Mouse (Mus musculus): ENCODE results near the gene Tm2d3. TPM values are rescaled to one million over a fixed set of nuclear protein-coding genes. Genes with fewer than 3 reads are reported as not detected.
A peak's percentile ranks its signal among the peaks of the same experiment; 100 is the strongest.

The Tm2d3 gene
- total RNA-seq (2014; rRNA removed), result 69.0 and 84.4 TPM in 2 replicates
- 99.9 and 110 TPM in 2 replicates for polyA plus RNA-seq (2015; fragmentation: Nextera tagmentation; extraction: Ambion mirVana)

DNA sequence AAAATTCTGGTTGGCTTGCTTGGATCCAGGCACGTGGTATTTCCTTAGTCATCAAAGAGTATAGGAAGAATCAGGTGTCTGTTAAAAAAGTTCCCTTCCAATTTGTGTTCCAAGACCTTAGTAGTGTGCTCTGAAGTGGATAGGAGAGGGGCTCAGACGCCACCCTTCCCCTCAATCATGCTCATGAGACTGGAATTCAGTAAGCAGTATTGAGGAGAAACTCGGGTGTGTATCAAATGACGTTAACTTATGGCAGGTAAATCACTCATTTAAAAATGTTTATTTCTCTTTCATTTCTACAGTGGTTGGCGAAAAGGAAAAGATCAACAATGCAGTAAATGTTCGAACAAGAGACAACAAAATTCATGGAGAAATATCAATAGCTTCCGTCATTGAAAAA lies at the start of gene Tm2d3:
Gene Tm2d3 (plus strand): TSS at position 301 of the 400 bp plus-strand sequence.
- DNase-seq (ENCODE audit: low spot score), result no peak
- Histone ChIP-seq H3K4me2 (ENCODE audit: low read depth, low read length) (no peak within 1 kb of the TSS), H3K36me3 (ENCODE audit: insufficient read depth, low read length) (peaks cover 7% of the 10 kb centered on the region), H3K9ac (replicated peaks; ENCODE audit: low read length) (no peak within 1 kb of the TSS), H3K27me3 (ENCODE audit: insufficient read depth, low read length) (no peaks in the 10 kb centered on the region), H3K4me3 (ENCODE audit: low read length) (no peak within 1 kb of the TSS), H3K27ac (no peak within 1 kb of the TSS), H3K9me3 (ENCODE audit: low read length) (no peaks in the 10 kb centered on the region), H3K4me1 (ENCODE audit: insufficient read depth, low read length) (peaks cover 12% of the 10 kb centered on the region)
- 90% methylated on average over 7 of the region's 7 CpGs for WGBS
- TF ChIP-seq CTCF (IDR thresholded peaks at IDR 0.05; ENCODE audit: low read depth), result no peak
- ATAC-seq, result no peak

DNA sequence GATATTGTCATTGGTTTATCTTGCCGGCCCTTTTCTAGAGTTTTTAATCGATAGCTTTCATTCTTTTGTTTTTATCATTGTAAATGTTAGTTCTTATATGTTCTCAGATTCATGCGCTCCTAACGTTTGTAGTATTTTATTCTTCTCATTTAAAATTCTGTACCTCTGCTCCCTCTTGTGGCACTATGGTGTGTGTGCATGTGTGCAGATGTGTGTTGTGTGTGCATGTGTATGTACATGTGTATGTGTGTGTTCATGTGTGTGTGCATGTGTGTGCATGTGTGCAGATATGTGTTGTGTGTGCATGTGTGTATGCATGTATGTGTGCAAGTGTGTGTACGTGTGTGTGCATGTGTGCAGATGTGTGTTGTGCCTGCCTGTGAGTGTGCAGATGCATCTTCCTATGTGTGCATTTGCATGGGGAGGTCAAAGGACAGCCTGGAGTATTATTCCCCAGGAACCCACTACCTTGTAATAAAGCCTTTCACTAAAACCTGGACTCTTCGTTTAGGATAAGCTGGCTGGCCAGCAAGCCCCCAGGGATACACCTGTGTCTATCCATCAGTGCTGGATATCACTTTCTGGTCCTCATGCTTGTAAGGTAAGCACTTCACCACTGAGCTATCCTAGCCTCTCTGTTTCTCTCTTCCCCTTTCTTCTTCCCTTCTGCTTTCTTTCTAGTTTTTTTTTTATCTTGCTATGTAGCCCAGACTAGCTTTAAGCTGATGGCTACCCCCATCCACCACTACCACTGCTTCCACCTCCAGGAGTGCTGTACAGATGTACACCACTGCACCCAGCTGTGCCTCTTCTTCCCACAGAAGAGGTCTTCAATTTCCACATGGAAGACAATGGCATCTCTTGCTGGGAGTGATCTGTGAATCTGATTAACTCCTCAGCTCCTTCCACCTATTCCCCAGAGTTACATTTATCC lies 48.3 kb upstream of the Tm2d3 start:
- no peaks in the 10 kb centered on the region for H3K36me3 ChIP-seq (ENCODE audit: insufficient read depth, low read length)
- H3K9ac ChIP-seq (replicated peaks; ENCODE audit: low read length), result no peak overlapping the region
- no peaks in the 10 kb centered on the region for H3K4me1 ChIP-seq (ENCODE audit: insufficient read depth, low read length)
- 72% methylated on average over 6 of the region's 6 CpGs for WGBS
- DNase-seq (ENCODE audit: low spot score) (peak; percentile 71), ATAC-seq (no peak)
- no peaks in the 10 kb centered on the region for H3K27me3 ChIP-seq (ENCODE audit: insufficient read depth, low read length)
- H3K4me3 ChIP-seq (ENCODE audit: low read length), result no peak overlapping the region
- H3K4me2 ChIP-seq (ENCODE audit: low read depth, low read length), result no peak overlapping the region
- TF ChIP-seq CTCF (IDR thresholded peaks at IDR 0.05; ENCODE audit: low read depth), result peak; percentile 85
- no peaks in the 10 kb centered on the region for H3K9me3 ChIP-seq (ENCODE audit: low read length)
- no peak overlapping the region for H3K27ac ChIP-seq

GRCm38 (mm10) chr7:65643861-65644421 lies 47.0 kb upstream of the Tm2d3 start:
- ATAC-seq (peak; percentile 0; the same call in 1 of the 2 replicates), DNase-seq (ENCODE audit: low spot score) (peak; percentile 26)

DNA sequence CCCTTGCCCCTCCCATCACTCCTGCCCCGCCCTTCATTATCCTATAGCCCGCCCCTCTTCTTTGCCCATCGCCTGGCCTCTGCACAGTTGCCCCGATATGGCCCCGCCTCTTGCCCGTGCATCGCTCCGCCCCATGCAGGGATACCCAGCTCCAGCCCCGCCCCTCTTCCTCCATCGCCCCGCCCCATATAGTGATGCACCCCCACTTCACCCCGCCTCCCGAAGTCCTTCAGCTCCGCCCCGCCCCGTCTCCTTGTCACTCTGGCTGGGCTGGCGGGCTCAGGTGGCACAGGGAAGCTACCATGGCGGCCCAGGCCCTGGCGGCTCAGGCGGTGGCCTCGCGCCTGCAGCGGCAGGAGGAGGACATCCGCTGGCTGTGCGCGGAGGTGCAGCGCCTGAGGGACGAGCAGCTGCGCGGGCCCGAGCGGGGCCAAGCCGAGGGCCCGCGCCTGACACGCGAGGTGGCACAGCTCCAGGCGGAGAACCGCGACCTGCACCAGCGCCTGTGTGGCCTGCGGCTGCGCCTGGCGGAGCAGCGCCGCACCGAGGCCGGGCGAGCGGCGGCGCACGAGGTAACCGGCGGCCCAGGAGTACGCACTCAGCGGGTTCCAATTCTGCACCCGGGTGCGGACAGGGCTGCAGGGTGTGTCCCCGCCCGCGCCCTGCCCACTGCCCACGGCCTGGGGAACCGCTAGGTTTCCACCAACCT lies 46.2 kb upstream of the Tm2d3 start, which contains the start of gene Tarsl2:
Gene Tarsl2 (plus strand): TSS at position 256 of the 709 bp plus-strand sequence.
- no peaks in the 10 kb centered on the region for H3K4me1 ChIP-seq (ENCODE audit: insufficient read depth, low read length)
- peak within 1 kb of the TSS; percentile 63 for H3K4me3 ChIP-seq (ENCODE audit: low read length)
- peak within 1 kb of the TSS; percentile 78 for H3K9ac ChIP-seq (replicated peaks; ENCODE audit: low read length)
- peak within 1 kb of the TSS; percentile 90 for H3K27ac ChIP-seq
- H3K9me3 ChIP-seq (ENCODE audit: low read length), result 0 out of 2 replicates have a peak, but pooled peaks cover 2% of the 10 kb centered on the region
- no peaks in the 10 kb centered on the region for H3K27me3 ChIP-seq (ENCODE audit: insufficient read depth, low read length)
- peak; percentile 97 for ATAC-seq
- no peaks in the 10 kb centered on the region; the same call in 1 of the 2 replicates for H3K36me3 ChIP-seq (ENCODE audit: insufficient read depth, low read length)
- DNase-seq (ENCODE audit: low spot score), result peak; percentile 97
- peak within 1 kb of the TSS; percentile 78 for H3K4me2 ChIP-seq (ENCODE audit: low read depth, low read length)
- under 1% methylated on average over 61 of the region's 64 CpGs for WGBS
- no peak; the same call in 1 of the 2 replicates for TF ChIP-seq CTCF (IDR thresholded peaks at IDR 0.05; ENCODE audit: low read depth)

More at GRCm38 (mm10) chr7:65643861-65644421, 47.0 kb upstream of the Tm2d3 start:
- no peaks in the 10 kb centered on the region for H3K27me3 ChIP-seq (ENCODE audit: insufficient read depth, low read length)
- peak overlapping the region; percentile 63 for H3K4me3 ChIP-seq (ENCODE audit: low read length)
- H3K27ac ChIP-seq, result peak overlapping the region; percentile 90; the same call in 1 of the 2 replicates
- H3K9ac ChIP-seq (replicated peaks; ENCODE audit: low read length), result 0 out of 2 replicates have a peak overlapping the region, but pooled peaks have one; percentile 78
- H3K4me1 ChIP-seq (ENCODE audit: insufficient read depth, low read length), result no peaks in the 10 kb centered on the region
- TF ChIP-seq CTCF (IDR thresholded peaks at IDR 0.05; ENCODE audit: low read depth), result no peak; the same call in 1 of the 2 replicates
- peak overlapping the region; percentile 78 for H3K4me2 ChIP-seq (ENCODE audit: low read depth, low read length)
- H3K9me3 ChIP-seq (ENCODE audit: low read length), result no peaks in the 10 kb centered on the region
- WGBS, result 29% methylated on average over 6 of the region's 6 CpGs
- H3K36me3 ChIP-seq (ENCODE audit: insufficient read depth, low read length), result no peaks in the 10 kb centered on the region; the same call in 1 of the 2 replicates

DNA sequence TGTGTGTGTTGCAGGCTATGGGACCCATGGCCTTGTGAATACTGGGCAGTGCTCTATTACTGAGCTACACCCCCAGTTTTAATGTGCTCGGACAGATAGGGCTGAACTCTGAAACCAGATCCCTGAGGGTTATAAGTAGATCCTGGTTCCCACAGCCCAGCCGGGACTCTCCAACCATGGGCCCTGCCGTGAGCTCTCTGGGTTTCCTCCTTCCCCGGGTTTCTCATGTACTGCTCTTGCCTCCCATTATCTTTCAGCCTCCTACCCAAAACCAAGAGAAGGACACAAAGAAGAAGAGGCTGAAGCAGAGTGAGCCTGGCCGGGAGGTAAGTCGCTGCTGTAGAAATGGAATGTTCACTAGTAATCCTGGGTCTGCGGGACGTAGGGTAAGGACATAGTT lies 45.0 kb upstream of the Tm2d3 start:
- ATAC-seq, result no peak
- no peak for TF ChIP-seq CTCF (IDR thresholded peaks at IDR 0.05; ENCODE audit: low read depth)
- H3K9me3 ChIP-seq (ENCODE audit: low read length), result 0 out of 2 replicates have a peak, but pooled peaks cover 2% of the 10 kb centered on the region
- no peak overlapping the region for H3K4me3 ChIP-seq (ENCODE audit: low read length)
- H3K27ac ChIP-seq, result no peak overlapping the region
- H3K9ac ChIP-seq (replicated peaks; ENCODE audit: low read length), result no peak overlapping the region
- H3K27me3 ChIP-seq (ENCODE audit: insufficient read depth, low read length), result no peaks in the 10 kb centered on the region
- H3K4me2 ChIP-seq (ENCODE audit: low read depth, low read length), result no peak overlapping the region
- WGBS, result 84% methylated on average over 8 of the region's 8 CpGs
- DNase-seq (ENCODE audit: low spot score), result no peak
- no peaks in the 10 kb centered on the region; the same call in 1 of the 2 replicates for H3K36me3 ChIP-seq (ENCODE audit: insufficient read depth, low read length)
- H3K4me1 ChIP-seq (ENCODE audit: insufficient read depth, low read length), result no peaks in the 10 kb centered on the region

GRCm38 (mm10) chr7:65650662-65651061 lies 40.3 kb upstream of the Tm2d3 start:
- ATAC-seq, result no peak
- Histone ChIP-seq H3K27me3 (ENCODE audit: insufficient read depth, low read length) (no peaks in the 10 kb centered on the region), H3K9ac (replicated peaks; ENCODE audit: low read length) (no peak overlapping the region), H3K4me3 (ENCODE audit: low read length) (no peak overlapping the region), H3K4me2 (ENCODE audit: low read depth, low read length) (no peak overlapping the region), H3K27ac (no peak overlapping the region), H3K4me1 (ENCODE audit: insufficient read depth, low read length) (no peaks in the 10 kb centered on the region), H3K9me3 (ENCODE audit: low read length) (0 out of 2 replicates have a peak, but pooled peaks cover 2% of the 10 kb centered on the region), H3K36me3 (ENCODE audit: insufficient read depth, low read length) (peaks cover 11% of the 10 kb centered on the region; the same call in 1 of the 2 replicates)
- 95% methylated on average over 4 of the region's 4 CpGs for WGBS
- TF ChIP-seq CTCF (IDR thresholded peaks at IDR 0.05; ENCODE audit: low read depth), result no peak
- DNase-seq (ENCODE audit: low spot score), result no peak

Measured in hindbrain, postnatal 0 days (tissue).